Mouse (Mus musculus): ENCODE measurements around the gene Uso1. TPM values are rescaled to one million over a fixed set of nuclear protein-coding genes. Genes with fewer than 3 reads are reported as not detected.

Uso1 gene
- polyA plus RNA-seq, 1 experiment from 2014 or later = 30.2 TPM

DNA sequence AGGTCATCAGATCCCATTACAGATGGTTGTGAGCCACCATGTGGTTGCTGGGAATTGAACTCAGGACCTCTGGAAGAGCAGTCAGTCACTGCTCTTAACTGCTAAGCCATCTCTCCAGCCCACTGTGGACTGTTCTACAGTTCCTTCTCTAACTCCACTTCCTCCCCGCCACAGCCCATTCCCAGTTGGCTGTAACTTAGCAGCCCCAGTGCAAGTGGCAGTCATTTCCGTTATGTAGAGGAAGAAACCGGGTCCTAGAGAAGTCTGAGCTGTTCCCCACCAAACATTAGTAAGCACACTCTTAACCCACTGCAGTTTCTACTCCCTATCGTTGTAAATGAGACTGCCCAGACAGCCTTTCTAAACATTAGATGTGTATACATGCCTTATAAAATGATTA, 30.5 kb upstream of the Uso1 start:
- H3K27ac ChIP-seq (replicated peaks) = no peak overlapping the region
- H3K4me2 ChIP-seq = no peak overlapping the region
- H3K27me3 ChIP-seq (replicated peaks) = no peaks in the 10 kb centered on the region
- no peaks in the 10 kb centered on the region; the same call in 1 of the 2 replicates for H3K36me3 ChIP-seq
- H3K4me3 ChIP-seq = no peak overlapping the region
- H3K9ac ChIP-seq = no peak overlapping the region
- WGBS = 89% methylated on average over 4 of the region's 4 CpGs
- no peaks in the 10 kb centered on the region for H3K9me3 ChIP-seq
- H3K4me1 ChIP-seq = peaks cover 29% of the 10 kb centered on the region
- ATAC-seq (ENCODE audit: extremely low read depth, insufficient number of reproducible peaks, low FRiP score, low TSS enrichment) = no peak

DNA sequence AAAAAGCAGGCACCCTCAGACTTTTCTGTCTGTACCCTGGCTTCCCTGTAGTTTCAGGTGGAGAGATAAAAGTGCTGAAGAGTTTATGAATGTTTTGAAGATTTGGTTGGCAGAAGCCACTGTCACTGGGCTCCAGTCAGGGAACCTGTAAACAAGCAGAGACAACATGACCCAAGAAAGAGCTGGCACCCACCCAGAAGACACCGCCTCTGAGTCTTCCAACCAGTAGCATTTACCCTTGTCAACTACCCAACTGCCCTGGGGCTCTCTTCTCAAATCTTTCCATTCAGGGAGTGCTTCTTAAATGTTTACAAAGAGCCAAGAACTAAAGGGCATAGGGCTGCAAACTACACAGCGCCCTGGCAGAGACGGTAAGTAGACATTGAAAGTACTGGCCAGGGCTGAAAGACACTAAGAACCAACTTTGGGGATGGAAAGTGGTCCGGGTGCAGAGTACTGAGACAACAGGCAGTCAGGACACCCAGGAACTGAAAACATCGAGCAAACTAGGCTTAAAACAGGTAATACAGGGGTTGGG, 26.9 kb upstream of the Uso1 start:
- Histone ChIP-seq H3K27ac (replicated peaks) (no peak overlapping the region), H3K4me1 (peaks cover 18% of the 10 kb centered on the region), H3K9ac (no peak overlapping the region), H3K9me3 (no peaks in the 10 kb centered on the region), H3K4me2 (no peak overlapping the region), H3K4me3 (no peak overlapping the region), H3K27me3 (replicated peaks) (peaks cover 8% of the 10 kb centered on the region; the same call in 1 of the 2 replicates), H3K36me3 (no peaks in the 10 kb centered on the region; the same call in 1 of the 2 replicates)
- ATAC-seq (ENCODE audit: extremely low read depth, insufficient number of reproducible peaks, low FRiP score, low TSS enrichment) = no peak
- 87% methylated on average over 5 of the region's 5 CpGs for WGBS

DNA sequence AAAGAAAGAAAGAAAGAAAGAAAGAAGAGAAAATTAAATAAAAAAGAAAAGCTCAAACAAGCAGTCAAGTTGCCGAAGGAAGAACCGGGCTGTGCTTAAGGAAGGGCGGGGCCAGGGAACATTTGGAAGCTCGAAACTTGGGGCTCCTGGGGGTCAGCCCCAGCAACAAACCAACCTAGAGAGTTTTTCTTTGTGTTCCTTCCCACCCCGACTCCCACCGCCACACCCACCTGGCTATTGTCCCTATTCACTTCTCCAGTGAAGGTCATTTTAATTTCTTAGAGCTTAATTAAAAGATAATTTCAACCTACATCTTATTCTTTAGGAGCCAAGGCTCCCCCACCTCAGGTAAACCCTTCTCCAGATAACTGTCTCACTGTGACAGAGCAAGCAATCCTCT, 25.6 kb upstream of the Uso1 start:
- Histone ChIP-seq H3K4me1 (peaks cover 10% of the 10 kb centered on the region), H3K4me3 (peak overlapping the region; percentile 41), H3K9ac (no peak overlapping the region; the same call in 1 of the 2 replicates), H3K27ac (replicated peaks) (no peak overlapping the region), H3K36me3 (no peaks in the 10 kb centered on the region; the same call in 1 of the 2 replicates), H3K4me2 (peak overlapping the region; percentile 65), H3K9me3 (no peaks in the 10 kb centered on the region), H3K27me3 (replicated peaks) (peaks cover 8% of the 10 kb centered on the region; the same call in 1 of the 2 replicates)
- ATAC-seq (ENCODE audit: extremely low read depth, insufficient number of reproducible peaks, low FRiP score, low TSS enrichment) = no peak
- 10% methylated on average over 6 of the region's 6 CpGs for whole genome bisulfite sequencing

DNA sequence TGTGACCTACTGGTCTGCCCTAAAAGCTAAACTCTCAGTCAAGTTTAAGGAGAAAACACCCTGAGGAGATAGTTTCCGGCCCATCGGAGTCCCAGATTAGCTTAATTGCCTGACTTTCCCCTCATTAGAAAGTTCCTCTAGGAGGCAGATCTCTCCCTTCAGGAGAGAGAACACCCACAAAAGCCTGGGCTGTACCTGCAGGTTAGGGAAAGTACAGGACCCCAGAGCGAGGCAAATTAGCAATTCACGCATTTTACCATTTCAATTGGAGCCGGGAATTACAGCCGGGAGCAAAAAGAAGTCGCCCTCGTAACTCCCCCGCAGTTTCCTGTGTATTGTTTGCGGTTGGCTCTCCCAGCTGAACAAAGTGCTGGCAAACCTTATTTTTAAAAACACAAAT, 25.2 kb upstream of the Uso1 start:
- Histone ChIP-seq H3K4me2 (peak overlapping the region; percentile 65), H3K27me3 (replicated peaks) (peaks cover 8% of the 10 kb centered on the region; the same call in 1 of the 2 replicates), H3K4me1 (peaks cover 10% of the 10 kb centered on the region), H3K9ac (peak overlapping the region; percentile 73), H3K9me3 (no peaks in the 10 kb centered on the region), H3K27ac (replicated peaks) (no peak overlapping the region), H3K4me3 (peak overlapping the region; percentile 41), H3K36me3 (no peaks in the 10 kb centered on the region; the same call in 1 of the 2 replicates)
- WGBS = 10% methylated on average over 10 of the region's 10 CpGs
- ATAC-seq (ENCODE audit: extremely low read depth, insufficient number of reproducible peaks, low FRiP score, low TSS enrichment) = no peak

DNA sequence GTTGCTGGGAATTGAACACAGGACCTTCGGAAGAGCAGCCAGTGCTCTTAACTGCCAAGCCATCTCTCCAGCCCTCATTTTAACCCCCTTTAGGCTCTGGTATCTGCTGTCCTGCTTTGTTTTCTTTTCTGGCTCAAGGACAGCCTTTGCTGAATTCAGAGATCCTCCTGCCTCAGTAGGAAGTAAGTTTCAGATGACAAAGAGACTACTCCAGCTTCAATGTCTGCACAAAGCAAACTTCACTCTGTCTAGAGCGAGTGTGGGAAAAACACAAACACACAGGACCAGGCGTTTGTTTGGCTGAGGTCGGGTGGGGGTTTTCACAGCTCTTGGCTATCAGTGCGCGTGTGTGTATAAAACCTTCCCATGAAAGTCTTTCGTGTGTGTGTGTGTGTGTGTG, 24.3 kb upstream of the Uso1 start:
- H3K27ac ChIP-seq (replicated peaks) = no peak overlapping the region
- H3K9ac ChIP-seq = no peak overlapping the region
- H3K36me3 ChIP-seq = no peaks in the 10 kb centered on the region; the same call in 1 of the 2 replicates
- H3K27me3 ChIP-seq (replicated peaks) = peaks cover 8% of the 10 kb centered on the region; the same call in 1 of the 2 replicates
- 78% methylated on average over 7 of the region's 7 CpGs for WGBS
- H3K4me2 ChIP-seq = no peak overlapping the region
- H3K4me1 ChIP-seq = peaks cover 10% of the 10 kb centered on the region
- no peak overlapping the region for H3K4me3 ChIP-seq
- no peaks in the 10 kb centered on the region for H3K9me3 ChIP-seq
- ATAC-seq (ENCODE audit: extremely low read depth, insufficient number of reproducible peaks, low FRiP score, low TSS enrichment) = no peak

DNA sequence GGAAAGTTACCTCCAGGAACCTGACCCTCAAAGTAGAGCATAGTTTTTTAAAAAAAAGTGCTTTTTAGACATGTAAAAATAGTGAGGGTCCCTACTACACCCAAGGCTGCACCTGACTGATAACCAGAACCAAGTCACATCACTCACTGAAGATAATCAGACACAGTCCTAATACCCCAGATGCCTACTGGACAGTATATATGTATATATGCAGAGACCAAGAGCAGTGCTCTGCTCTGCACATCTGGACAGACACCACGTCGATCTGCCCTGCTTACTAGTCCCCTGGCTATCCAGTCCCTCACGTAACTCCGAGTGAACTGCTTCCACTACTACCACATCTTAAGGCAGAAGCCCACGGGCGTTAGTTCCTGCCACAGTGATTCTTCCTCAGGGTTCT, 23.5 kb upstream of the Uso1 start:
- Histone ChIP-seq H3K4me2 (no peak overlapping the region), H3K4me3 (no peak overlapping the region), H3K27ac (replicated peaks) (no peak overlapping the region), H3K9me3 (no peaks in the 10 kb centered on the region), H3K4me1 (peaks cover 10% of the 10 kb centered on the region), H3K27me3 (replicated peaks) (peaks cover 8% of the 10 kb centered on the region; the same call in 1 of the 2 replicates), H3K9ac (no peak overlapping the region), H3K36me3 (no peaks in the 10 kb centered on the region; the same call in 1 of the 2 replicates)
- no peak for ATAC-seq (ENCODE audit: extremely low read depth, insufficient number of reproducible peaks, low FRiP score, low TSS enrichment)
- WGBS = 77% methylated on average over 6 of the region's 6 CpGs

DNA sequence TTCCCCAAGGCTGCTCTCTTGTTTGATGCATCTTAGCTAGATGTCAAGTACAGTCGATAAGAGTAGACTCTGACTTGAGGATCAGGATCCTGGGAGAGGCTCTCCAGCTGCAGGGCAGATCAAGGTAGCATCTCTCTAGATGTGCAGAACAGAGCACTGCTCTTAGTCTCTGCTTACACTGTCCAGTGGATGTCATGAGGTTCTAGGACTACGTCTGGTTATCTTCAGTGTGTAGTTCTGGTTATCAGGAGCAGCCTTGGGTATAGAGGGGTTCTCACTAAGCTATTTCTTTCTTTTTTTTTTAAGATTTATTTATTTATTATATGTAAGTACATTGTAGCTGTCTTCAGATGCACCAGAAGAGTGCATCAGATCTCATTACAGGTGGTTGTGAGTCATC, 22.8 kb upstream of the Uso1 start:
- H3K4me2 ChIP-seq = no peak overlapping the region
- no peaks in the 10 kb centered on the region; the same call in 1 of the 2 replicates for H3K36me3 ChIP-seq
- peaks cover 8% of the 10 kb centered on the region; the same call in 1 of the 2 replicates for H3K27me3 ChIP-seq (replicated peaks)
- H3K9ac ChIP-seq = no peak overlapping the region
- ATAC-seq (ENCODE audit: extremely low read depth, insufficient number of reproducible peaks, low FRiP score, low TSS enrichment) = no peak
- no peak overlapping the region for H3K27ac ChIP-seq (replicated peaks)
- no peaks in the 10 kb centered on the region for H3K9me3 ChIP-seq
- H3K4me3 ChIP-seq = no peak overlapping the region
- WGBS = 63% methylated on average over 2 of the region's 2 CpGs
- H3K4me1 ChIP-seq = peaks cover 10% of the 10 kb centered on the region

DNA sequence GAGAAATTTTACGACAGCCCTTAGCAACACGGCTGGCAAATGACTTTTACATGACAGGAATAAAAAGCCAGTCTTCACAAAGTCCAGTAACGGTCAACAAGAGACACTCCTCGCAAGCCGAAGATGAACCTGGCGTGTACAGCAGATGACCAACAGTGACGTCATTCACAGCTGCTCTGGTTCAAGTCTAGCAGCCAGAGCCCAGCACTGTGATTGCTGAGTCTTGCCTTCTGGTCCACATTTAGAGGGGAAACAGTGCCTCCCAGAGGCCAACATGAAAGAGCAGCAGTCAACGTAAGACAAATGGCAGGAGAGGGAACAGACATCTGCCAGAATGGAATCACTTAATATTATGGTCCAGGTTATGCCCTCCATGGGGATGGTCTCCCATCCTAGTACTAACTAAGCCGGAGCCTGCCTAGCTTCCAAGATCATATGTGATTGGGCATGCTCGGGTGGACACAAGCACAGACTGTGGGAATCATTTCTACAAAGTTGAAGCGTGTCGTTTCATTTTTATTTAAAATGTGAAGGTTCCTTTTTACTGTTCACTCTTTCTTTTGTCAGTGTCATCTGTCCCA, 19.8 kb upstream of the Uso1 start:
- H3K36me3 ChIP-seq = peaks cover 1% of the 10 kb centered on the region; the same call in 1 of the 2 replicates
- no peak overlapping the region for H3K4me3 ChIP-seq
- WGBS = 47% methylated on average over 12 of the region's 12 CpGs
- H3K4me1 ChIP-seq = peaks cover 1% of the 10 kb centered on the region
- no peaks in the 10 kb centered on the region for H3K9me3 ChIP-seq
- no peak overlapping the region for H3K9ac ChIP-seq
- H3K27me3 ChIP-seq (replicated peaks) = peaks cover 8% of the 10 kb centered on the region; the same call in 1 of the 2 replicates
- peak overlapping the region; percentile 5; the same call in 1 of the 2 replicates for H3K4me2 ChIP-seq
- no peak overlapping the region for H3K27ac ChIP-seq (replicated peaks)
- ATAC-seq (ENCODE audit: extremely low read depth, insufficient number of reproducible peaks, low FRiP score, low TSS enrichment) = 0 out of 2 replicates have a peak, but pooled peaks have one; percentile 42

DNA sequence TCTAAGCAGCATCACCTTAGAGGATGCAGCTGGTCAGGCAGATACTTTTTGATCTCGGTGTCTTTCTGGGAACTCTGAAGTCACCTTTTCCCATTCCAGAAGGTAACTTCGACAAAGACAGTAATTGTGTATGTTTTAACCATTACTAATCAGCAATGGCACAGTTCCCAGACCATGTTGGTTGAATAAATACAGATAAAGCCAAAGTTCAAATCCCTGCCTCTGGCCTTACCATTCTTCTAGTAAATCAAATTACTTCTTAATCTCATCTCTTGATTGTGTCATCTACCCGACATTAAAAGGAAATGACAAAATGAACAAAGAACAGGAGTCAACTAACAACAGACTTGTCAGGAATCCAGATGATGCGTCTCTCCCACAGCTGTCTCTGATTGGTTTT, 16.1 kb upstream of the Uso1 start:
- peaks cover 6% of the 10 kb centered on the region for H3K4me1 ChIP-seq
- peaks cover 10% of the 10 kb centered on the region for H3K36me3 ChIP-seq
- 64% methylated on average over 4 of the region's 4 CpGs for WGBS
- H3K27me3 ChIP-seq (replicated peaks) = no peaks in the 10 kb centered on the region
- no peak overlapping the region for H3K4me3 ChIP-seq
- H3K27ac ChIP-seq (replicated peaks) = no peak overlapping the region
- no peak overlapping the region for H3K9ac ChIP-seq
- H3K9me3 ChIP-seq = no peaks in the 10 kb centered on the region
- H3K4me2 ChIP-seq = no peak overlapping the region
- ATAC-seq (ENCODE audit: extremely low read depth, insufficient number of reproducible peaks, low FRiP score, low TSS enrichment) = no peak

DNA sequence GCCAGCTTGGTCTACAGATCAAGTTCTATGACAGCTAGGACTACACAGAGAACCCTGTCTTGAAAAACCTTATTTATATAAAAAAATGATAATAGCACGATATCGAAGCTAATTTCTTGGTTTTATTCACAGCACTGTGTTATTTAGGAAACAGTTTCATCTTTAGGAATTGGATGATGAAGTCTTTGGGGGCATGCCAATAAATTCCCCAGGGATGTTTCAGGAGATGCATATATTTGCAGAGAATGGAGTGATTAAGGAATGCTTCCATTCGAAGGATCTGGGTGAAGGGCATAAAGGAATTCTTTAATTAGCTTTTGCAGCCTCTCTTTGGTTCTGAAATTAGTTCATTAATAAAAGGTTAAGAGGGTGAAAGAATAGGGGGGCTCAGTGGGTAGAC, 12.3 kb upstream of the Uso1 start:
- no peak overlapping the region for H3K27ac ChIP-seq (replicated peaks)
- H3K4me2 ChIP-seq = no peak overlapping the region
- peaks cover 10% of the 10 kb centered on the region for H3K36me3 ChIP-seq
- H3K9me3 ChIP-seq = 0 out of 2 replicates have a peak, but pooled peaks cover 3% of the 10 kb centered on the region
- H3K4me1 ChIP-seq = peaks cover 36% of the 10 kb centered on the region
- WGBS = 89% methylated on average over 3 of the region's 3 CpGs
- H3K27me3 ChIP-seq (replicated peaks) = no peaks in the 10 kb centered on the region
- no peak overlapping the region for H3K4me3 ChIP-seq
- ATAC-seq (ENCODE audit: extremely low read depth, insufficient number of reproducible peaks, low FRiP score, low TSS enrichment) = no peak
- H3K9ac ChIP-seq = no peak overlapping the region

DNA sequence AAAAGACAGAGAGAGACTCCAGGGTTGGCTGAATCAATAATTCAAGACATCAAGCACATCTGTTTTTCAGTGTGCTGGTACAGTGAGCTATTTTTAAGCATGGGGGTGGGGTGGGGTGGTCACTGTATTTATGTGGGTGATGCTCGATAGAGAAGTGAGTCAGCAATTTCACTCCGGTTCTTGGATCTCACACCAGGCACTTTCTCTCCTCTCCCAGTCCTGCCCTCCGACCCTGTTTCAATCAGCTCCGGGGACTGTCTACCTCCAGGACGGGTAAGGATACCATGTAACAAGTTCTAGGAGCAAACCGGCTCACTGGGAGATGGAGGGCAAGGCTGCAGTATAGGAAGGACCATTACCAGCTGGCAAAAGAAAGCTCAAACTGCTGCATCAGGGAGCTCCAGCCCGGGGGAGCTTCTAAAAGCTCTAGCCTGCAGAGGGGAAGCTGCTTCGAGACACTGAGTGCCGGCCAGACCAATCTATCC, 10.6 kb upstream of the Uso1 start:
- H3K36me3 ChIP-seq = peaks cover 17% of the 10 kb centered on the region
- H3K27ac ChIP-seq (replicated peaks) = peak overlapping the region; percentile 74
- peaks cover 3% of the 10 kb centered on the region; the same call in 1 of the 2 replicates for H3K9me3 ChIP-seq
- H3K4me1 ChIP-seq = peaks cover 36% of the 10 kb centered on the region
- peak overlapping the region; percentile 15; the same call in 1 of the 2 replicates for H3K9ac ChIP-seq
- 48% methylated on average over 9 of the region's 9 CpGs for WGBS
- peak; percentile 53; the same call in 1 of the 2 replicates for ATAC-seq (ENCODE audit: extremely low read depth, insufficient number of reproducible peaks, low FRiP score, low TSS enrichment)
- no peaks in the 10 kb centered on the region for H3K27me3 ChIP-seq (replicated peaks)
- peak overlapping the region; percentile 60 for H3K4me2 ChIP-seq
- H3K4me3 ChIP-seq = peak overlapping the region; percentile 18

Measured in heart, embryonic 13.5 days (tissue).